21 mouse cellular contexts compared by ENCODE assay signal in genomic region chr2:128890661-128891335, GRCm38 (mm10). TPM values are rescaled to one million over a fixed set of nuclear protein-coding genes. Genes with fewer than 3 reads are reported as not detected.
DNase-seq lines count a peak whose midpoint lies in the region; ATAC-seq and TF ChIP-seq lines count a peak whose summit lies in the region.
"Had no signal": no experiment of that assay in that cellular context is flagged by ENCODE, and none has a peak within 500 bp of the region (broad histone marks: within the 10 kb centered on the region; RNA-seq: fewer than 3 reads in every experiment).

No protein-coding gene starts in this region.

- no peaks in the 10 kb centered on the region; the same call in 1 of the 2 replicates for H3K27me3 ChIP-seq in cerebellum, adult 2 months (ENCODE audit: control insufficient read depth, insufficient read depth, low read length)
- H3K27me3 ChIP-seq in liver, embryonic 14.5 days (ENCODE audit: control insufficient read depth, insufficient read depth, low read length) = no peaks in the 10 kb centered on the region
- peaks cover 8% of the 10 kb centered on the region for H3K27me3 ChIP-seq in liver, embryonic 11.5 days (replicated peaks; ENCODE audit: control insufficient read depth, insufficient read depth, low read length)
- H3K27me3 ChIP-seq in E14TG2a.4 (ENCODE audit: insufficient read depth, low read length) = peaks cover 16% of the 10 kb centered on the region
- H3K27me3 ChIP-seq: embryonic facial prominence, embryonic 15.5 days; neural tube, embryonic 15.5 days; Patski had no signal

- DNase-seq in cerebellum, adult 2 months = no peak
- DNase-seq in cerebellum, adult 9-11 months = no peak
- no peak for DNase-seq in liver, embryonic 14.5 days (ENCODE audit: low read depth in 3 of 3, low spot score in 3 of 3)
- no peak for DNase-seq in liver, embryonic 11.5 days (ENCODE audit: low spot score)
- DNase-seq in right cerebral cortex, postnatal 10 days (ENCODE audit: low spot score in 2 of 2) = no peak
- DNase-seq in cerebellum, adult 11-12 months = no peak
- DNase-seq: adrenal gland, postnatal 10 days; gastrocnemius, adult 2 months; heart, postnatal 14 days; kidney, postnatal 25 days; layer of hippocampus, postnatal 36 days; lung, adult 2 months; right cerebral cortex, postnatal 14 days had no signal

- no peaks in the 10 kb centered on the region for H3K9me3 ChIP-seq in liver, embryonic 14.5 days (ENCODE audit: control insufficient read depth, low read length)
- no peaks in the 10 kb centered on the region for H3K9me3 ChIP-seq in liver, embryonic 11.5 days (ENCODE audit: control insufficient read depth, low read length)
- no peaks in the 10 kb centered on the region for H3K9me3 ChIP-seq in E14TG2a.4 (ENCODE audit: low read length)
- H3K9me3 ChIP-seq: embryonic facial prominence, embryonic 15.5 days; neural tube, embryonic 15.5 days had no signal

- H3K36me3 ChIP-seq in liver, embryonic 14.5 days (replicated peaks; ENCODE audit: control insufficient read depth, insufficient read depth, low read depth) = no peaks in the 10 kb centered on the region
- no peaks in the 10 kb centered on the region for H3K36me3 ChIP-seq in liver, embryonic 11.5 days (ENCODE audit: control insufficient read depth, insufficient read depth, low read length)
- H3K36me3 ChIP-seq in E14TG2a.4 (ENCODE audit: insufficient read depth, low read length) = no peaks in the 10 kb centered on the region
- H3K36me3 ChIP-seq: embryonic facial prominence, embryonic 15.5 days; neural tube, embryonic 15.5 days had no signal

- no peak overlapping the region for H3K4me3 ChIP-seq in cerebellum, adult 2 months (replicated peaks; ENCODE audit: insufficient read depth, low read depth, low read length)
- no peak overlapping the region for H3K4me3 ChIP-seq in liver, embryonic 14.5 days (ENCODE audit: insufficient read depth in 1 of 2, low read depth in 2 of 2, low read length in 2 of 2)
- no peak overlapping the region for H3K4me3 ChIP-seq in liver, embryonic 11.5 days (ENCODE audit: low read depth, low read length)
- H3K4me3 ChIP-seq in E14TG2a.4 (replicated peaks; ENCODE audit: low read length) = no peak overlapping the region; the same call in 1 of the 2 replicates
- H3K4me3 ChIP-seq: embryonic facial prominence, embryonic 15.5 days; gastrocnemius, adult 2 months; neural tube, embryonic 15.5 days had no signal

- H3K9ac ChIP-seq in liver, embryonic 14.5 days (replicated peaks) = no peak overlapping the region
- H3K9ac ChIP-seq in liver, embryonic 11.5 days (ENCODE audit: low read depth, low read length) = no peak overlapping the region
- H3K9ac ChIP-seq: embryonic facial prominence, embryonic 15.5 days; neural tube, embryonic 15.5 days had no signal

- H3K4me1 ChIP-seq in cerebellum, adult 2 months (ENCODE audit: control insufficient read depth, insufficient read depth, low read length) = peaks cover 4% of the 10 kb centered on the region; the same call in 1 of the 2 replicates
- H3K4me1 ChIP-seq in liver, embryonic 14.5 days (replicated peaks; ENCODE audit: control insufficient read depth in 2 of 2, insufficient read depth in 2 of 2, low read length in 1 of 2) = no peaks in the 10 kb centered on the region
- H3K4me1 ChIP-seq in liver, embryonic 11.5 days (replicated peaks; ENCODE audit: control insufficient read depth, insufficient read depth, low read length) = no peaks in the 10 kb centered on the region
- H3K4me1 ChIP-seq in E14TG2a.4 (replicated peaks; ENCODE audit: low read depth, low read length) = peaks cover 59% of the 10 kb centered on the region

- ATAC-seq in liver, embryonic 14.5 days (ENCODE audit: insufficient read depth) = no peak
- no peak for ATAC-seq in liver, embryonic 11.5 days (replicated peaks; ENCODE audit: low FRiP score)
- peak; percentile 29; the same call in 1 of the 2 replicates for ATAC-seq in erythroblast, adult 5-6 weeks (replicated peaks; ENCODE audit: low FRiP score, poor library complexity, severe bottlenecking)
- ATAC-seq: forebrain, embryonic 14.5 days; Patski had no signal

- H3K27ac ChIP-seq in cerebellum, adult 2 months (ENCODE audit: insufficient read depth, low read length) = no peak overlapping the region
- no peak overlapping the region for H3K27ac ChIP-seq in liver, embryonic 14.5 days
- H3K27ac ChIP-seq in liver, embryonic 11.5 days (ENCODE audit: low read depth, low read length) = no peak overlapping the region
- H3K27ac ChIP-seq: embryonic facial prominence, embryonic 15.5 days; gastrocnemius, adult 2 months; neural tube, embryonic 15.5 days had no signal

- 67% methylated on average over 4 of the region's 4 CpGs for WGBS in cerebellum, adult 2 months
- WGBS in liver, embryonic 14.5 days (ENCODE audit: insufficient replicate concordance) = 63% methylated on average over 4 of the region's 4 CpGs
- WGBS in liver, embryonic 11.5 days = 78% methylated on average over 4 of the region's 4 CpGs

- TF ChIP-seq POLR2A in cerebellum, adult 2 months (IDR thresholded peaks at IDR 0.05; ENCODE audit: borderline replicate concordance, insufficient read depth, low read length) = no peak

- H3K4me2 ChIP-seq in liver, embryonic 14.5 days (ENCODE audit: low read depth) = no peak overlapping the region
- no peak overlapping the region for H3K4me2 ChIP-seq in liver, embryonic 11.5 days
- H3K4me2 ChIP-seq: embryonic facial prominence, embryonic 15.5 days; neural tube, embryonic 15.5 days had no signal

- peak; percentile 14; the same call in 1 of the 2 replicates for TF ChIP-seq CTCF in cerebellum, adult 2 months (IDR thresholded peaks at IDR 0.05; ENCODE audit: borderline replicate concordance, insufficient read depth, low read depth, low read length)
- TF ChIP-seq CTCF in liver, embryonic 14.5 days (IDR thresholded peaks at IDR 0.05; ENCODE audit: low read depth) = peak; percentile 57
- peak; percentile 52 for TF ChIP-seq CTCF in E14TG2a.4 (conservative IDR thresholded peaks at IDR 0.05; ENCODE audit: low read length)

- no peak for TF ChIP-seq EP300 in liver, embryonic 14.5 days (IDR thresholded peaks at IDR 0.05; ENCODE audit: low read depth)

RNA-seq across cellular contexts. Expression of gene Fbln7, which starts 28.0 kb away (rescaled TPM):
- 3.4 and 3.6 TPM in 2 replicates for polyA plus RNA-seq in cerebellum, adult 2 months (2012; rRNA removed)
- polyA plus RNA-seq in liver, embryonic 14.5 days (2012; rRNA removed) = 0.15 and 0.17 TPM in 2 replicates
- 0.33 TPM in 2 replicates for polyA plus RNA-seq in liver, embryonic 14.5 days (2014; fragmentation: Nextera tagmentation; extraction: Ambion mirVana)
- 0.62 and 0.90 TPM in 2 replicates for polyA plus RNA-seq in liver, embryonic 11.5 days (2014; fragmentation: Nextera tagmentation; extraction: Ambion mirVana)
- total RNA-seq in erythroblast, adult 5-6 weeks (2015; ENCODE audit: low replicate concordance) = not detected in 2 replicates
- total RNA-seq in erythroblast, adult 5-6 weeks (2017; ENCODE audit: low replicate concordance) = 0.09 TPM in 1 of 2 replicates, not detected in the other
- total RNA-seq: common myeloid progenitor, adult 5-6 weeks; megakaryocyte, adult 5-6 weeks had no signal

RNA-seq across cellular contexts. Expression of gene Zc3h8, which starts 53.1 kb away (rescaled TPM):
- 6.5 and 7.3 TPM in 2 replicates for polyA plus RNA-seq in cerebellum, adult 2 months (2012; rRNA removed)
- 1.4 and 2.6 TPM in 2 replicates for polyA plus RNA-seq in liver, embryonic 14.5 days (2012; rRNA removed)
- 2.4 and 3.0 TPM in 2 replicates for polyA plus RNA-seq in liver, embryonic 14.5 days (2014; fragmentation: Nextera tagmentation; extraction: Ambion mirVana)
- polyA plus RNA-seq in liver, embryonic 11.5 days (2014; fragmentation: Nextera tagmentation; extraction: Ambion mirVana) = 9.2 and 11.9 TPM in 2 replicates
- total RNA-seq in erythroblast, adult 5-6 weeks (2015; ENCODE audit: low replicate concordance) = 0.58 and 2.9 TPM in 2 replicates
- 0.70 and 0.94 TPM in 2 replicates for total RNA-seq in erythroblast, adult 5-6 weeks (2017; ENCODE audit: low replicate concordance)
